Mouse (Mus musculus): ENCODE results near the gene Cdh3.

GRCm38 (mm10) chr8:106520578-106520977, 9.9 kb downstream of the Cdh3 start:
- TF ChIP-seq CTCF (IDR thresholded peaks at IDR 0.05; ENCODE audit: extremely low read depth, insufficient read length, insufficient replicate concordance, low read depth, low read length), result no peak
- no peak for TF ChIP-seq POLR2A (IDR thresholded peaks at IDR 0.05; ENCODE audit: low read depth, low read length)

All from small intestine, adult 2 months (tissue).